Mouse (Mus musculus): Measurements from ENCODE around the gene Mrpl30.

Mrpl30 gene

GRCm38 (mm10) chr1:37890025-37890652, at the start of gene Mrpl30, which contains the start of gene Mitd1:
Gene Mrpl30 (plus strand): TSS chr1:37890477.
Gene Mitd1 (minus strand): TSS chr1:37890411.
- peak; percentile 90 for DNase-seq

GRCm38 (mm10) chr1:37846878-37847277, 43.4 kb upstream of the Mrpl30 start:
- no peak for DNase-seq

GRCm38 (mm10) chr1:37850696-37851095, 39.6 kb upstream of the Mrpl30 start:
- no peak for DNase-seq

- peak; percentile 100 for DNase-seq
These were observed 25.5 kb upstream of the Mrpl30 start for GRCm38 (mm10) chr1:37864511-37865400.

GRCm38 (mm10) chr1:37865401-37866215, 24.7 kb upstream of the Mrpl30 start:
- DNase-seq: no peak

- DNase-seq: no peak
These were observed 24.0 kb upstream of the Mrpl30 start, which contains the start of gene Tsga10 for GRCm38 (mm10) chr1:37866286-37866685. Gene Tsga10 (minus strand): TSS chr1:37866429.

- DNase-seq: peak; percentile 50
These were observed 23.2 kb upstream of the Mrpl30 start for GRCm38 (mm10) chr1:37867056-37867455.

GRCm38 (mm10) chr1:37867684-37868322, 22.5 kb upstream of the Mrpl30 start:
- DNase-seq: no peak

GRCm38 (mm10) chr1:37868640-37869039, 21.6 kb upstream of the Mrpl30 start:
- no peak for DNase-seq

GRCm38 (mm10) chr1:37869362-37869761, 20.9 kb upstream of the Mrpl30 start:
- DNase-seq: no peak

- peak; percentile 42 for DNase-seq
These were observed 18.6 kb upstream of the Mrpl30 start, which contains the start of gene Lipt1 for GRCm38 (mm10) chr1:37871704-37872103. Gene Lipt1 (plus strand): TSS chr1:37871738.

- DNase-seq: peak; percentile 79
These were observed 17.9 kb upstream of the Mrpl30 start for GRCm38 (mm10) chr1:37872131-37873067.

GRCm38 (mm10) chr1:37873157-37873556, 17.1 kb upstream of the Mrpl30 start:
- no peak for DNase-seq

- DNase-seq: no peak
These were observed 12.4 kb upstream of the Mrpl30 start for GRCm38 (mm10) chr1:37877736-37878460.

GRCm38 (mm10) chr1:37883411-37883810, 6.9 kb upstream of the Mrpl30 start:
- DNase-seq: no peak

- no peak for DNase-seq
These were observed 5.8 kb upstream of the Mrpl30 start for GRCm38 (mm10) chr1:37884451-37884850.

- no peak for DNase-seq
These were observed 1.1 kb upstream of the Mrpl30 start for GRCm38 (mm10) chr1:37889206-37889605.

GRCm38 (mm10) chr1:37891400-37891799, 1.1 kb downstream of the Mrpl30 start:
- no peak for DNase-seq

GRCm38 (mm10) chr1:37894606-37895005, 4.3 kb downstream of the Mrpl30 start:
- DNase-seq: no peak

GRCm38 (mm10) chr1:37899816-37900215, 9.5 kb downstream of the Mrpl30 start:
- no peak for DNase-seq

GRCm38 (mm10) chr1:37900288-37900687, 10.0 kb downstream of the Mrpl30 start:
- no peak for DNase-seq
